Mouse (Mus musculus): ENCODE measurements at regions not wholly inside any gene's neighbourhood (a gene's known extent, or its start where the extent isn't known, plus 50 kb on each side); places are given as distances from the start of the nearest gene placed in this dataset.

DNA sequence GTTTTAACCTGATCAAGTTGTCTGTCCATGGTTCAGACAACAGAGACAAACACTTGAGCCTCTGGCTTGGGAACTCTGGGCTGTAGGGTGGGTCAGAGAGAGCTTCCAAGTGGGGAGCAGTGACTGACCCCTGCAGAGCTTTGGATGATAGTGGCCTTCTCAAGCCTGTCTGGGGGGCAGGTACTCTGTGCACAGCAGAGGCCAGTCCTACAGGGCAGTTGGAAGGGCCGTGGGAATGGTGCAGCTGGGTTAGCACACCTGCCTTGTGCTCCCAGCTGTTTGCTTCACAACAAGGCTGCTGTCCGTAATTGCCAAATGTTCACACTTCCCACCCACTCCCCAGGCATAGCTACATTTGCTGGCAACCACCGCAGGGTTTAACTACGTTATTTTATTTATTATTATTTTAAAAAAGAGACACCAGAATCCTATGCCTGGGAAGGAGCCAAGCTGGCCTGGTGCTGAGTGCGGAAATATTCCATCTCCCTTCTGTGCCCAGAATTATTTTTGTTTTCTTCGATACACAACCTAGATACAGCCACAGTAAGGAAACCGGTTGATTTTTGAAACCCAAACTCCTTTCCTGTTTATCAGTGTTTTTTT lies 268.1 kb upstream of the Id2 start:
- TF ChIP-seq CTCF (IDR thresholded peaks at IDR 0.05; ENCODE audit: low read depth) (no peak), EP300 (optimal IDR thresholded peaks at IDR 0.05) (no peak)
- no peak overlapping the region for H3K4me2 ChIP-seq (replicated peaks; ENCODE audit: low read depth)
- H3K27me3 ChIP-seq (ENCODE audit: control insufficient read depth, insufficient read depth, low read length) = no peaks in the 10 kb centered on the region
- H3K9ac ChIP-seq (ENCODE audit: low read length) = no peak overlapping the region
- H3K27ac ChIP-seq (replicated peaks) = no peak overlapping the region
- H3K4me3 ChIP-seq (ENCODE audit: low read depth, low read length) = no peak overlapping the region
- no peaks in the 10 kb centered on the region for H3K9me3 ChIP-seq (ENCODE audit: control insufficient read depth, low read length)
- DNase-seq (ENCODE audit: low spot score) (no peak), ATAC-seq (ENCODE audit: low FRiP score, low TSS enrichment) (no peak)
- no peaks in the 10 kb centered on the region for H3K36me3 ChIP-seq (ENCODE audit: control insufficient read depth, insufficient read depth, low read length)
- H3K4me1 ChIP-seq (replicated peaks; ENCODE audit: control insufficient read depth, insufficient read depth) = no peaks in the 10 kb centered on the region
- WGBS = 53% methylated on average over 7 of the region's 7 CpGs

GRCm38 (mm10) chr12:25363839-25364238 lies 266.9 kb upstream of the Id2 start:
- H3K27ac ChIP-seq (replicated peaks) = no peak overlapping the region
- no peaks in the 10 kb centered on the region for H3K4me1 ChIP-seq (replicated peaks; ENCODE audit: control insufficient read depth, insufficient read depth)
- WGBS = 81% methylated on average over 9 of the region's 9 CpGs
- no peak overlapping the region for H3K4me2 ChIP-seq (replicated peaks; ENCODE audit: low read depth)
- H3K4me3 ChIP-seq (ENCODE audit: low read depth, low read length) = no peak overlapping the region
- TF ChIP-seq CTCF (IDR thresholded peaks at IDR 0.05; ENCODE audit: low read depth) = no peak
- no peak for TF ChIP-seq EP300 (optimal IDR thresholded peaks at IDR 0.05)
- no peak for ATAC-seq (ENCODE audit: low FRiP score, low TSS enrichment)
- H3K36me3 ChIP-seq (ENCODE audit: control insufficient read depth, insufficient read depth, low read length) = no peaks in the 10 kb centered on the region
- no peak for DNase-seq (ENCODE audit: low spot score)
- H3K27me3 ChIP-seq (ENCODE audit: control insufficient read depth, insufficient read depth, low read length) = no peaks in the 10 kb centered on the region
- H3K9me3 ChIP-seq (ENCODE audit: control insufficient read depth, low read length) = no peaks in the 10 kb centered on the region
- no peak overlapping the region for H3K9ac ChIP-seq (ENCODE audit: low read length)

DNA sequence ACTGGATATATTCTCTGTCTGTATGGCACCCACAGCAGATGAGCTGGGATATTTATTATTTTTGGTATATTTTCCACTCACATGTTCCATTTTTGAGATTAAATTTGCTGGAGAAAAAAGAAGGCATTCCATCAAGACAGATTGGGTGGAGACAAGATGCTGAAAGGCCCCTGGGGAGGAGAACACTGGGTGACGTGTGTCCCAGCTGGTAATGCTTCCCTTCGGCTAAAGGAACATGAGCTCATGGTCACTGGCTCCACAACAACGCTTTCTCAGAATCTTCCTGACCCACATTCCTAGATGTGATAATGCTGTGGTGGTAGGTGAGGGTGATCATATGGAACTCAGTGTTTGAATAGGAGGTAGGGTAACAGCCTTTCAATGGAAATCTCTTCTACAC lies 266.4 kb upstream of the Id2 start:
- Histone ChIP-seq H3K27me3 (ENCODE audit: control insufficient read depth, insufficient read depth, low read length) (no peaks in the 10 kb centered on the region), H3K4me1 (replicated peaks; ENCODE audit: control insufficient read depth, insufficient read depth) (no peaks in the 10 kb centered on the region), H3K9me3 (ENCODE audit: control insufficient read depth, low read length) (no peaks in the 10 kb centered on the region), H3K36me3 (ENCODE audit: control insufficient read depth, insufficient read depth, low read length) (no peaks in the 10 kb centered on the region), H3K4me2 (replicated peaks; ENCODE audit: low read depth) (no peak overlapping the region), H3K9ac (ENCODE audit: low read length) (no peak overlapping the region), H3K4me3 (ENCODE audit: low read depth, low read length) (no peak overlapping the region), H3K27ac (replicated peaks) (no peak overlapping the region)
- DNase-seq (ENCODE audit: low spot score) = no peak
- 77% methylated on average over 3 of the region's 3 CpGs for WGBS
- TF ChIP-seq CTCF (IDR thresholded peaks at IDR 0.05; ENCODE audit: low read depth) (no peak), EP300 (optimal IDR thresholded peaks at IDR 0.05) (no peak)
- no peak for ATAC-seq (ENCODE audit: low FRiP score, low TSS enrichment)

- Histone ChIP-seq H3K9ac (ENCODE audit: low read length) (no peak overlapping the region), H3K4me3 (ENCODE audit: low read depth, low read length) (no peak overlapping the region), H3K27ac (replicated peaks) (no peak overlapping the region), H3K4me1 (replicated peaks; ENCODE audit: control insufficient read depth, insufficient read depth) (no peaks in the 10 kb centered on the region), H3K36me3 (ENCODE audit: control insufficient read depth, insufficient read depth, low read length) (no peaks in the 10 kb centered on the region), H3K4me2 (replicated peaks; ENCODE audit: low read depth) (no peak overlapping the region), H3K9me3 (ENCODE audit: control insufficient read depth, low read length) (no peaks in the 10 kb centered on the region), H3K27me3 (ENCODE audit: control insufficient read depth, insufficient read depth, low read length) (no peaks in the 10 kb centered on the region)
- DNase-seq (ENCODE audit: low spot score) (no peak), ATAC-seq (ENCODE audit: low FRiP score, low TSS enrichment) (no peak)
- TF ChIP-seq EP300 (optimal IDR thresholded peaks at IDR 0.05) = no peak
- no peak for TF ChIP-seq CTCF (IDR thresholded peaks at IDR 0.05; ENCODE audit: low read depth)
- 92% methylated on average over 4 of the region's 4 CpGs for WGBS
Observed at GRCm38 (mm10) chr12:25362771-25363170, 265.8 kb upstream of the Id2 start.

DNA sequence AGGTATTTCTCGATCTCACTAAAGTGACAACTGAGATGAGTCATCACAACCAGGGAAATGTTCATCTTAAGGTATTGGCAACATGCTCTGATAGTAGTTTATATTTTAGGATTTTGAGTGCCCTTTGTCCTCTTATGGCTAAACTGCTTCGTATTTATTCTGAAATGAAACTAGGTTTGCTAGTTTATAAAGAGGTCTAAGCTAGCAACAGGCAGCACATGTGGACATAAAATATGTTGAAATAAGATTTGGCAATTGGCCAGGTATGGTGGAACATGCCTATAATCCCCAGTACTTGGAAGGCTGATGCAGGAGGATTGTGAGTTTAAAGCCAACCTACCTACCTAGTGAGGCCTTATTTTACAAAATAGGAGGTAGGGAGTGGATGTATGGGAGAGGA lies 263.8 kb upstream of the Id2 start:
- no peak for ATAC-seq (ENCODE audit: low FRiP score, low TSS enrichment)
- no peak overlapping the region for H3K4me2 ChIP-seq (replicated peaks; ENCODE audit: low read depth)
- H3K27me3 ChIP-seq (ENCODE audit: control insufficient read depth, insufficient read depth, low read length) = no peaks in the 10 kb centered on the region
- no peak for DNase-seq (ENCODE audit: low spot score)
- no peaks in the 10 kb centered on the region for H3K4me1 ChIP-seq (replicated peaks; ENCODE audit: control insufficient read depth, insufficient read depth)
- no peak overlapping the region for H3K9ac ChIP-seq (ENCODE audit: low read length)
- no peak for TF ChIP-seq EP300 (optimal IDR thresholded peaks at IDR 0.05)
- TF ChIP-seq CTCF (IDR thresholded peaks at IDR 0.05; ENCODE audit: low read depth) = no peak
- no peaks in the 10 kb centered on the region for H3K36me3 ChIP-seq (ENCODE audit: control insufficient read depth, insufficient read depth, low read length)
- no peak overlapping the region for H3K27ac ChIP-seq (replicated peaks)
- 65% methylated on average over 2 of the region's 2 CpGs for WGBS
- no peak overlapping the region for H3K4me3 ChIP-seq (ENCODE audit: low read depth, low read length)
- no peaks in the 10 kb centered on the region for H3K9me3 ChIP-seq (ENCODE audit: control insufficient read depth, low read length)

DNA sequence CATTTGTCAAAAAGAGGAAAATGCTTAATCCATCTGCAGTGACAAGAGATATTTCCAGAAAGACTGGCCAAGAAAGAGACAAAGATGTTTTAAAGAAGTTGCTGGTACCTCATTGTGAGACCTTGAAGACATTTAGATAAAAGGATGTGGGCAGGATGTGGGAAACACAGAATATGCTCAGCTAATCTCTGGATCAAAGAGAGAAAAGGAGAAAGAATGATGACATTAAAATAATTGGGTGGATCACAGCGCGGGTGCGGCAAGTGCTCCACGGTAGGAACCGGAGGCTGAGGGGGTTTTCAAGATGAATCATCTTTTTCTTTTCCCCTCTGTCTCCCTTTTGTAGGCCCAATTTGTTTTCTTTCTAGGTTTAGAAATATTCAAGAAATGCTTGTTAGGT lies 263.0 kb upstream of the Id2 start:
- Histone ChIP-seq H3K27ac (replicated peaks) (no peak overlapping the region), H3K9ac (ENCODE audit: low read length) (no peak overlapping the region), H3K4me1 (replicated peaks; ENCODE audit: control insufficient read depth, insufficient read depth) (no peaks in the 10 kb centered on the region), H3K4me3 (ENCODE audit: low read depth, low read length) (no peak overlapping the region), H3K27me3 (ENCODE audit: control insufficient read depth, insufficient read depth, low read length) (no peaks in the 10 kb centered on the region), H3K4me2 (replicated peaks; ENCODE audit: low read depth) (no peak overlapping the region), H3K36me3 (ENCODE audit: control insufficient read depth, insufficient read depth, low read length) (no peaks in the 10 kb centered on the region), H3K9me3 (ENCODE audit: control insufficient read depth, low read length) (no peaks in the 10 kb centered on the region)
- WGBS = 68% methylated on average over 5 of the region's 5 CpGs
- TF ChIP-seq EP300 (optimal IDR thresholded peaks at IDR 0.05) = no peak
- no peak for TF ChIP-seq CTCF (IDR thresholded peaks at IDR 0.05; ENCODE audit: low read depth)
- DNase-seq (ENCODE audit: low spot score) = no peak
- no peak for ATAC-seq (ENCODE audit: low FRiP score, low TSS enrichment)

All from stomach, postnatal 0 days (tissue).